9 mouse cellular contexts compared by ENCODE assay signal in the genomic region with DNA sequence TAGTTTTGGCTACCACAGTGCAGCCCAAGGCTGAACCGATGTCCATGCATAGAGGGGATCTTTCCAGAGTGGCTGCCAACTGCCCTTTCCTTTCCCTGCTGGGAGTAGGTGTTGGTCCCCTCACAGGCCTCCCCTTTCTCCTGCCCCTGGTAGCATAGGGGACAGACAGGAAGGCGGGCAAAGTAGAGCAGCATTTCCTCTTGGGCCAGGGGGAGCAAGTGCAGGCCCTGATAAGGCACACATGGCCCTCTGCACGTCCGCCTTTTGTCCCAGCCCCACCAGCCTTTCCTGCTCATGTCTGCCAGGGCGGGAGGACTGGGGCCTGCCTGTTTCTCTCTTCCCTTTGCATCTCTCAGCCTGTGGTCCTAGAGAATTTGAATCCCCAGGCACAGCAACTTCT. TPM values are rescaled to one million over a fixed set of nuclear protein-coding genes. Genes with fewer than 3 reads are reported as not detected.
A peak's percentile ranks its signal among the peaks of the same experiment; 100 is the strongest.
DNase-seq lines count a peak whose midpoint lies in the region; ATAC-seq and TF ChIP-seq lines count a peak whose summit lies in the region.
"Had no signal": no experiment of that assay in that cellular context is flagged by ENCODE, and none has a peak within 500 bp of the region (broad histone marks: within the 10 kb centered on the region; RNA-seq: fewer than 3 reads in every experiment).

No protein-coding gene starts in this region.

- H3K9ac ChIP-seq in forebrain, postnatal 0 days: no peak overlapping the region
- no peak overlapping the region for H3K9ac ChIP-seq in forebrain, embryonic 14.5 days (ENCODE audit: low read length)
- H3K9ac ChIP-seq in lung, embryonic 14.5 days: no peak overlapping the region; the same call in 1 of the 2 replicates

- no peaks in the 10 kb centered on the region for H3K36me3 ChIP-seq in forebrain, embryonic 10.5 days (replicated peaks)
- H3K36me3 ChIP-seq in forebrain, postnatal 0 days (ENCODE audit: insufficient read depth): no peaks in the 10 kb centered on the region
- H3K36me3 ChIP-seq in forebrain, embryonic 14.5 days (ENCODE audit: control insufficient read depth, insufficient read depth, low read length): no peaks in the 10 kb centered on the region
- H3K36me3 ChIP-seq in kidney, adult 2 months (ENCODE audit: control insufficient read depth, insufficient read depth, low read length): no peaks in the 10 kb centered on the region
- H3K36me3 ChIP-seq in lung, embryonic 14.5 days (ENCODE audit: insufficient read depth): no peaks in the 10 kb centered on the region

- no peaks in the 10 kb centered on the region for H3K9me3 ChIP-seq in forebrain, embryonic 10.5 days
- H3K9me3 ChIP-seq in forebrain, postnatal 0 days (ENCODE audit: low read length): no peaks in the 10 kb centered on the region
- H3K9me3 ChIP-seq in forebrain, embryonic 14.5 days (replicated peaks; ENCODE audit: control insufficient read depth, low read length): no peaks in the 10 kb centered on the region
- no peaks in the 10 kb centered on the region for H3K9me3 ChIP-seq in lung, embryonic 14.5 days (ENCODE audit: low read depth, low read length)

- DNase-seq in forebrain, embryonic 10.5 days (ENCODE audit: extremely low spot score, low spot score): no peak
- DNase-seq in forebrain, postnatal 0 days: no peak
- DNase-seq in forebrain, embryonic 14.5 days (ENCODE audit: low spot score): no peak
- DNase-seq in kidney, adult 2 months: peak; percentile 86
- peak; percentile 62 for DNase-seq in lung, embryonic 14.5 days
- DNase-seq in right cerebral cortex, adult 18-20 months: no peak
- no peak for DNase-seq in thymus, postnatal 4 days
- no peak for DNase-seq in right cerebral cortex, postnatal 36 days (ENCODE audit: low spot score in 2 of 2)

- TF ChIP-seq CTCF in forebrain, postnatal 0 days (IDR thresholded peaks at IDR 0.05; ENCODE audit: low read depth): no peak
- no peak for TF ChIP-seq CTCF in kidney, adult 2 months (conservative IDR thresholded peaks at IDR 0.05; ENCODE audit: insufficient read depth, insufficient read length, low read depth, low read length)
- no peak for TF ChIP-seq CTCF in lung, embryonic 14.5 days (IDR thresholded peaks at IDR 0.05; ENCODE audit: low read depth)

- H3K27ac ChIP-seq in forebrain, embryonic 10.5 days: peak overlapping the region; percentile 56
- no peak overlapping the region for H3K27ac ChIP-seq in forebrain, postnatal 0 days (ENCODE audit: low read depth, low read length)
- peak overlapping the region; percentile 33; the same call in 1 of the 2 replicates for H3K27ac ChIP-seq in forebrain, embryonic 14.5 days (ENCODE audit: low read depth, low read length)
- peak overlapping the region; percentile 86 for H3K27ac ChIP-seq in kidney, adult 2 months (ENCODE audit: insufficient read depth, low read depth, low read length)
- H3K27ac ChIP-seq in lung, embryonic 14.5 days (ENCODE audit: low read depth): peak overlapping the region; percentile 79; the same call in 1 of the 2 replicates

- no peak overlapping the region for H3K4me3 ChIP-seq in forebrain, embryonic 10.5 days
- no peak overlapping the region for H3K4me3 ChIP-seq in forebrain, postnatal 0 days (ENCODE audit: low read depth, low read length)
- H3K4me3 ChIP-seq in forebrain, embryonic 14.5 days (ENCODE audit: low read depth, low read length): no peak overlapping the region
- peak overlapping the region; percentile 14; the same call in 1 of the 2 replicates for H3K4me3 ChIP-seq in kidney, adult 2 months (ENCODE audit: insufficient read depth, low read depth, low read length)
- H3K4me3 ChIP-seq in lung, embryonic 14.5 days (ENCODE audit: low read depth, low read length): no peak overlapping the region

- TF ChIP-seq POLR2A in kidney, adult 2 months (IDR thresholded peaks at IDR 0.05; ENCODE audit: low read depth, low read length): peak; percentile 30

- no peak overlapping the region for H3K4me2 ChIP-seq in forebrain, postnatal 0 days (ENCODE audit: low read depth)
- H3K4me2 ChIP-seq in forebrain, embryonic 14.5 days (ENCODE audit: low read length): no peak overlapping the region
- peak overlapping the region; percentile 27 for H3K4me2 ChIP-seq in lung, embryonic 14.5 days

- H3K4me1 ChIP-seq in forebrain, embryonic 10.5 days: peaks cover 52% of the 10 kb centered on the region
- peaks cover 7% of the 10 kb centered on the region; the same call in 1 of the 2 replicates for H3K4me1 ChIP-seq in forebrain, postnatal 0 days (ENCODE audit: insufficient read depth)
- H3K4me1 ChIP-seq in forebrain, embryonic 14.5 days (ENCODE audit: control insufficient read depth, insufficient read depth, low read length): peaks cover 12% of the 10 kb centered on the region
- no peaks in the 10 kb centered on the region; the same call in 1 of the 2 replicates for H3K4me1 ChIP-seq in kidney, adult 2 months (ENCODE audit: control insufficient read depth, insufficient read depth, low read length)
- H3K4me1 ChIP-seq in lung, embryonic 14.5 days (ENCODE audit: insufficient read depth): peaks cover 32% of the 10 kb centered on the region

- H3K27me3 ChIP-seq in forebrain, embryonic 10.5 days (ENCODE audit: poor library complexity, severe bottlenecking): no peaks in the 10 kb centered on the region
- no peaks in the 10 kb centered on the region for H3K27me3 ChIP-seq in forebrain, postnatal 0 days (ENCODE audit: insufficient read depth, low read length)
- no peaks in the 10 kb centered on the region for H3K27me3 ChIP-seq in forebrain, embryonic 14.5 days (replicated peaks; ENCODE audit: control insufficient read depth, insufficient read depth, low read length)
- no peaks in the 10 kb centered on the region for H3K27me3 ChIP-seq in kidney, adult 2 months (replicated peaks; ENCODE audit: control insufficient read depth, insufficient read depth, low read length)
- H3K27me3 ChIP-seq in lung, embryonic 14.5 days (ENCODE audit: insufficient read depth, low read length): no peaks in the 10 kb centered on the region

- no peak for ATAC-seq in forebrain, postnatal 0 days
- no peak for ATAC-seq in forebrain, embryonic 14.5 days
- peak; percentile 26; the same call in 1 of the 2 replicates for ATAC-seq in lung, embryonic 14.5 days (ENCODE audit: insufficient read depth)

- 77% methylated on average over 5 of the region's 5 CpGs for WGBS in forebrain, embryonic 10.5 days
- WGBS in forebrain, postnatal 0 days: 78% methylated on average over 5 of the region's 5 CpGs
- 70% methylated on average over 5 of the region's 5 CpGs for WGBS in forebrain, embryonic 14.5 days
- WGBS in kidney, adult 2 months: 65% methylated on average over 5 of the region's 5 CpGs
- WGBS in lung, embryonic 14.5 days: 46% methylated on average over 5 of the region's 5 CpGs

RNA-seq across cellular contexts. Expression of a gene that starts 8.0 kb away (rescaled TPM):
- 89.9 and 96.4 TPM in 2 replicates for polyA plus RNA-seq in forebrain, embryonic 10.5 days (2016; fragmentation: Nextera tagmentation; extraction: Ambion mirVana)
- total RNA-seq in forebrain, postnatal 0 days (2014; rRNA removed): 63.9 and 64.6 TPM in 2 replicates
- 52.8 and 67.3 TPM in 2 replicates for polyA plus RNA-seq in forebrain, postnatal 0 days (2015; fragmentation: Nextera tagmentation; extraction: Ambion mirVana)
- 52.5 and 52.8 TPM in 2 replicates for polyA plus RNA-seq in forebrain, embryonic 14.5 days (2014; fragmentation: Nextera tagmentation; extraction: Ambion mirVana)
- polyA plus RNA-seq in kidney, adult 2 months (2012; rRNA removed): 297 and 304 TPM in 2 replicates
- 269 and 311 TPM in 2 replicates for polyA plus RNA-seq in lung, embryonic 14.5 days (2014; fragmentation: Nextera tagmentation; extraction: Ambion mirVana)

RNA-seq across cellular contexts. Expression of a gene that starts 14.6 kb away (rescaled TPM):
- not detected in 2 replicates for polyA plus RNA-seq in forebrain, embryonic 10.5 days (2016; fragmentation: Nextera tagmentation; extraction: Ambion mirVana)
- not detected in 2 replicates for total RNA-seq in forebrain, postnatal 0 days (2014; rRNA removed)
- not detected in 2 replicates for polyA plus RNA-seq in forebrain, postnatal 0 days (2015; fragmentation: Nextera tagmentation; extraction: Ambion mirVana)
- polyA plus RNA-seq in forebrain, embryonic 14.5 days (2014; fragmentation: Nextera tagmentation; extraction: Ambion mirVana): not detected in 2 replicates
- not detected in 2 replicates for polyA plus RNA-seq in kidney, adult 2 months (2012; rRNA removed)
- not detected in 2 replicates for polyA plus RNA-seq in lung, embryonic 14.5 days (2014; fragmentation: Nextera tagmentation; extraction: Ambion mirVana)
- polyA plus RNA-seq: neural tube, embryonic 14.5 days had no signal

RNA-seq across cellular contexts. Expression of a gene that starts 32.4 kb away (rescaled TPM):
- polyA plus RNA-seq in forebrain, embryonic 10.5 days (2016; fragmentation: Nextera tagmentation; extraction: Ambion mirVana): 10.1 and 10.2 TPM in 2 replicates
- total RNA-seq in forebrain, postnatal 0 days (2014; rRNA removed): 7.8 and 10.0 TPM in 2 replicates
- 4.8 and 6.2 TPM in 2 replicates for polyA plus RNA-seq in forebrain, postnatal 0 days (2015; fragmentation: Nextera tagmentation; extraction: Ambion mirVana)
- 4.0 TPM in 2 replicates for polyA plus RNA-seq in forebrain, embryonic 14.5 days (2014; fragmentation: Nextera tagmentation; extraction: Ambion mirVana)
- 165 and 192 TPM in 2 replicates for polyA plus RNA-seq in kidney, adult 2 months (2012; rRNA removed)
- 30.2 and 32.9 TPM in 2 replicates for polyA plus RNA-seq in lung, embryonic 14.5 days (2014; fragmentation: Nextera tagmentation; extraction: Ambion mirVana)

RNA-seq across cellular contexts. Expression of a gene that starts 55.4 kb away (rescaled TPM):
- 25.4 and 26.7 TPM in 2 replicates for polyA plus RNA-seq in forebrain, embryonic 10.5 days (2016; fragmentation: Nextera tagmentation; extraction: Ambion mirVana)
- 23.8 and 38.7 TPM in 2 replicates for total RNA-seq in forebrain, postnatal 0 days (2014; rRNA removed)
- polyA plus RNA-seq in forebrain, postnatal 0 days (2015; fragmentation: Nextera tagmentation; extraction: Ambion mirVana): 5.0 and 6.8 TPM in 2 replicates
- polyA plus RNA-seq in forebrain, embryonic 14.5 days (2014; fragmentation: Nextera tagmentation; extraction: Ambion mirVana): 30.3 and 32.3 TPM in 2 replicates
- 16.1 and 17.7 TPM in 2 replicates for polyA plus RNA-seq in kidney, adult 2 months (2012; rRNA removed)
- 37.7 and 44.0 TPM in 2 replicates for polyA plus RNA-seq in lung, embryonic 14.5 days (2014; fragmentation: Nextera tagmentation; extraction: Ambion mirVana)

RNA-seq across cellular contexts. Expression of a gene that starts 56.4 kb away (rescaled TPM):
- 44.1 and 49.4 TPM in 2 replicates for polyA plus RNA-seq in forebrain, embryonic 10.5 days (2016; fragmentation: Nextera tagmentation; extraction: Ambion mirVana)
- total RNA-seq in forebrain, postnatal 0 days (2014; rRNA removed): 193 and 214 TPM in 2 replicates
- 143 TPM in 2 replicates for polyA plus RNA-seq in forebrain, postnatal 0 days (2015; fragmentation: Nextera tagmentation; extraction: Ambion mirVana)
- polyA plus RNA-seq in forebrain, embryonic 14.5 days (2014; fragmentation: Nextera tagmentation; extraction: Ambion mirVana): 97.4 and 101 TPM in 2 replicates
- polyA plus RNA-seq in kidney, adult 2 months (2012; rRNA removed): 12.2 and 14.5 TPM in 2 replicates
- polyA plus RNA-seq in lung, embryonic 14.5 days (2014; fragmentation: Nextera tagmentation; extraction: Ambion mirVana): 28.3 and 30.0 TPM in 2 replicates

Comparison
In these comparisons a context has a peak if more than half of its experiments do, and no peak if none do; other contexts are left out.
1. DNase-seq: peak in kidney, adult 2 months (single experiment) and lung, embryonic 14.5 days (single experiment); none in forebrain, embryonic 10.5 days (single experiment), forebrain, postnatal 0 days (single experiment), forebrain, embryonic 14.5 days (single experiment), right cerebral cortex, adult 18-20 months (single experiment), thymus, postnatal 4 days (single experiment) and right cerebral cortex, postnatal 36 days (0 of 2).